Mouse (Mus musculus) embryonic facial prominence, embryonic 14.5 days (tissue): Measurements from ENCODE around the gene Myod1. TPM values are rescaled to one million over a fixed set of nuclear protein-coding genes. Genes with fewer than 3 reads are reported as not detected.
A peak's percentile ranks its signal among the peaks of the same experiment; 100 is the strongest.

Experiments
- ATAC-seq: fragments of 200-750 bp; cut with Nextera tagmentation; 2 replicates; pipeline ENCODE4 v1.8.0; 2017; ENCODE audit warnings: low read depth, moderate number of reproducible peaks, moderate TSS enrichment
- DNase-seq: peaks from one replicate; pipeline ENCODE4 v3.0.0-alpha.2; 2015; ENCODE audit warnings: low spot score
- H3K27ac ChIP-seq: fragments of 300-500 bp; sonication (generic); replicated peaks from 2 replicates; pipeline ENCODE4 v1.5.1; 2014; ENCODE audit warnings: low read depth, mild to moderate bottlenecking, low read length, moderate library complexity
- H3K27me3 ChIP-seq: fragments of 300-500 bp; sonication (generic); replicated peaks from 2 replicates; pipeline ENCODE4 v1.6.1; 2014; ENCODE audit warnings: low read length; ENCODE audit not compliant: control insufficient read depth, insufficient read depth
- H3K36me3 ChIP-seq: fragments of 300-500 bp; sonication (generic); 2 replicates; pipeline ENCODE4 v1.6.1; 2014; ENCODE audit warnings: low read length, mixed read lengths; ENCODE audit not compliant: control insufficient read depth, insufficient read depth
- H3K4me1 ChIP-seq: fragments of 300-500 bp; sonication (generic); 2 replicates; pipeline ENCODE4 v1.6.1; 2014; ENCODE audit warnings: antibody characterized with exemption, low read length; ENCODE audit not compliant: control insufficient read depth, insufficient read depth
- H3K4me2 ChIP-seq: fragments of 300-500 bp; sonication (generic); 2 replicates; pipeline ENCODE4 v1.6.1; 2014; ENCODE audit warnings: low read depth, mild to moderate bottlenecking, low read length, moderate library complexity, mixed read lengths
- H3K4me3 ChIP-seq: fragments of 300-500 bp; sonication (generic); 2 replicates; pipeline ENCODE4 v1.5.1; 2014; ENCODE audit warnings: low read depth, mild to moderate bottlenecking, low read length
- H3K9ac ChIP-seq: fragments of 300-500 bp; sonication (generic); 2 replicates; pipeline ENCODE4 v1.6.1; 2014; ENCODE audit warnings: low read depth, mild to moderate bottlenecking, low read length, moderate library complexity, mixed read lengths
- H3K9me3 ChIP-seq: fragments of 300-500 bp; sonication (generic); 2 replicates; pipeline ENCODE4 v1.6.1; 2016; ENCODE audit warnings: low read length; ENCODE audit not compliant: control insufficient read depth
- WGBS: fragments of 180-500 bp; shearing (Covaris S2); extraction: QIAGEN DNeasy Blood & Tissue Kit; methylation state at CpG from one replicate; pipeline ENCODE4 v1.1.7; 2014; 5-methylcytosine and 5-hydroxymethylcytosine counted together
- polyA plus RNA-seq: library from polyadenylated mRNA; unstranded; fragments of >200 nt; fragmentation: Nextera tagmentation; extraction: Ambion mirVana; gene quantifications from 2 replicates; pipeline ENCODE4 v1.2.1, GENCODE M21; 2014

The Myod1 gene
- polyA plus RNA-seq, 1 experiment from 2014 or later = 46.5 TPM

- DNase-seq (peak; percentile 13), ATAC-seq (no peak)
- H3K36me3 ChIP-seq = no peaks in the 10 kb centered on the region
- peaks cover 70% of the 10 kb centered on the region for H3K27me3 ChIP-seq
- peak overlapping the region; percentile 43 for H3K4me2 ChIP-seq
- H3K4me3 ChIP-seq = peak overlapping the region; percentile 30
- WGBS = 4% methylated on average over 22 of the region's 22 CpGs
- H3K9ac ChIP-seq = peak overlapping the region; percentile 54; the same call in 1 of the 2 replicates
- H3K4me1 ChIP-seq = peaks cover 3% of the 10 kb centered on the region; the same call in 1 of the 2 replicates
- no peaks in the 10 kb centered on the region for H3K9me3 ChIP-seq
- H3K27ac ChIP-seq = peak overlapping the region; percentile 29; the same call in 1 of the 2 replicates
Measured at GRCm38 (mm10) chr7:46378123-46378522, 1.8 kb downstream of the Myod1 start.

GRCm38 (mm10) chr7:46378983-46379382, 2.7 kb downstream of the Myod1 start:
- Histone ChIP-seq H3K9me3 (no peaks in the 10 kb centered on the region), H3K4me1 (peaks cover 3% of the 10 kb centered on the region; the same call in 1 of the 2 replicates), H3K4me3 (no peak overlapping the region), H3K27me3 (peaks cover 63% of the 10 kb centered on the region), H3K36me3 (no peaks in the 10 kb centered on the region), H3K9ac (no peak overlapping the region), H3K27ac (no peak overlapping the region), H3K4me2 (peak overlapping the region; percentile 43; the same call in 1 of the 2 replicates)
- WGBS = 5% methylated on average over 16 of the region's 16 CpGs
- DNase-seq (peak; percentile 84), ATAC-seq (peak; percentile 39; the same call in 1 of the 2 replicates)

- Histone ChIP-seq H3K9ac (no peak overlapping the region), H3K27ac (no peak overlapping the region), H3K4me2 (no peak overlapping the region), H3K4me3 (no peak overlapping the region), H3K4me1 (peaks cover 3% of the 10 kb centered on the region; the same call in 1 of the 2 replicates), H3K36me3 (no peaks in the 10 kb centered on the region), H3K27me3 (peaks cover 47% of the 10 kb centered on the region), H3K9me3 (no peaks in the 10 kb centered on the region)
- 62% methylated on average over 9 of the region's 9 CpGs for WGBS
- no peak for ATAC-seq
- DNase-seq = peak; percentile 19
Measured at GRCm38 (mm10) chr7:46380625-46381024, 4.4 kb downstream of the Myod1 start.

- Histone ChIP-seq H3K27me3 (no peaks in the 10 kb centered on the region), H3K9me3 (no peaks in the 10 kb centered on the region), H3K4me2 (no peak overlapping the region), H3K4me3 (no peak overlapping the region), H3K4me1 (no peaks in the 10 kb centered on the region), H3K9ac (no peak overlapping the region), H3K36me3 (no peaks in the 10 kb centered on the region), H3K27ac (no peak overlapping the region)
- DNase-seq = no peak
- ATAC-seq = no peak
- WGBS = 92% methylated on average over 3 of the region's 3 CpGs
Measured at GRCm38 (mm10) chr7:46387430-46387829, 11.2 kb downstream of the Myod1 start.

GRCm38 (mm10) chr7:46389456-46390085, 13.3 kb downstream of the Myod1 start:
- H3K4me3 ChIP-seq = no peak overlapping the region
- 72% methylated on average over 10 of the region's 10 CpGs for WGBS
- DNase-seq (no peak), ATAC-seq (no peak)
- no peaks in the 10 kb centered on the region for H3K36me3 ChIP-seq
- H3K27ac ChIP-seq = no peak overlapping the region
- H3K4me2 ChIP-seq = no peak overlapping the region
- H3K4me1 ChIP-seq = no peaks in the 10 kb centered on the region
- H3K27me3 ChIP-seq = peaks cover 8% of the 10 kb centered on the region
- H3K9me3 ChIP-seq = no peaks in the 10 kb centered on the region
- H3K9ac ChIP-seq = no peak overlapping the region

GRCm38 (mm10) chr7:46390226-46390625, 14.0 kb downstream of the Myod1 start:
- no peaks in the 10 kb centered on the region for H3K36me3 ChIP-seq
- no peak overlapping the region for H3K4me3 ChIP-seq
- no peak overlapping the region for H3K9ac ChIP-seq
- no peak for ATAC-seq
- H3K27me3 ChIP-seq = peaks cover 15% of the 10 kb centered on the region
- H3K9me3 ChIP-seq = no peaks in the 10 kb centered on the region
- H3K4me1 ChIP-seq = no peaks in the 10 kb centered on the region
- H3K27ac ChIP-seq = no peak overlapping the region
- 68% methylated on average over 4 of the region's 4 CpGs for WGBS
- no peak for DNase-seq
- no peak overlapping the region for H3K4me2 ChIP-seq

GRCm38 (mm10) chr7:46391701-46392100, 15.4 kb downstream of the Myod1 start:
- no peak for ATAC-seq
- Histone ChIP-seq H3K4me1 (no peaks in the 10 kb centered on the region), H3K27me3 (peaks cover 29% of the 10 kb centered on the region), H3K9ac (no peak overlapping the region), H3K27ac (no peak overlapping the region), H3K36me3 (no peaks in the 10 kb centered on the region), H3K4me3 (no peak overlapping the region), H3K9me3 (no peaks in the 10 kb centered on the region), H3K4me2 (no peak overlapping the region)
- DNase-seq = no peak
- WGBS = 47% methylated on average over 5 of the region's 5 CpGs

- peaks cover 5% of the 10 kb centered on the region; the same call in 1 of the 2 replicates for H3K4me1 ChIP-seq
- DNase-seq = peak; percentile 70
- 0% methylated on average over 2 of the region's 2 CpGs for WGBS
- H3K36me3 ChIP-seq = no peaks in the 10 kb centered on the region
- H3K9ac ChIP-seq = no peak overlapping the region
- peaks cover 43% of the 10 kb centered on the region for H3K27me3 ChIP-seq
- peak; percentile 38 for ATAC-seq
- H3K4me2 ChIP-seq = no peak overlapping the region
- H3K27ac ChIP-seq = no peak overlapping the region
- no peak overlapping the region for H3K4me3 ChIP-seq
- H3K9me3 ChIP-seq = no peaks in the 10 kb centered on the region
Measured at GRCm38 (mm10) chr7:46393116-46393515, 16.8 kb downstream of the Myod1 start.
